ENCODE assay signal across 7 mouse cellular contexts in the genomic region with DNA sequence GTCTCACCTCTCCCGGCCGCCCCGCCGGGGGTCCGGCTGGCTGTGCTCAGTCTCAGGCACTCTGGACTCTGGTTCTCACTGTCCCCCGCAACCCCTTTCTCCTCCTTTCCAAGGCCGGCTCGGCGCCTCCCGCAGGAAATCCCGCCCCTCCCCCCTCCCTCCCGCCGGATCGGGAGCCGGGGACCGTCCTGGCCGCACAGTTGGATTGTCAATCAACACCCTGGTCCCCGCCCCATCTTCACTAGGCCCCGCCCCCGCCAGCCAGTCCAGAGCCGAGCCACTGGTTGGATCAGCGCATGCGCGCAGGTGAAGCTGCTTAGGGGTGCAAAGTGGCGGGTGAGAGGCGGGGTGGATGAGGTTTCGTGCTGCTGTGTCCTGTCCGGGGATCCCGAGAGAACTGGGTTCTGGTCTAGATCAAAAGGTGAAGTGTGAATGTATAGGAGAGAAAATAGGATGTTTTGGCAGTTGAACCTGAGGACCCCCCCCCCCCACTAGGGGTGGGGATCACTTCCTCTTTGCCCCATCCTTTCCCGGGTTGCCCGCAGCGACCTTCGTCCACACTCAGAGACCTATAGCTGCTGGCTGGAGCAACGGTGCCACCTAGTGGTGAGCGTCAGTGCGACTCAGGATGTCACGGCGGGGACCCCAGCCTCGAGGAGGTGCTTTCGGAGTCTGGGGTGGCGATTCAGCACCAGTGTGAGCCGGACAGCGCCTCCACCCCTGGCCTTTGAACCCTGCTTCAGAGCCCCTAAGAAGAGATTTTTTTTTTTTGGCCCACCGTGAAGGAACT. TPM values are rescaled to one million over a fixed set of nuclear protein-coding genes. Genes with fewer than 3 reads are reported as not detected.
DNase-seq lines count a peak whose midpoint lies in the region; ATAC-seq and TF ChIP-seq lines count a peak whose summit lies in the region.

Gene Caskin2, minus strand, starts transcription at position 133 of the 790 bp plus-strand sequence.

- H3K9me3 ChIP-seq in intestine, postnatal 0 days (ENCODE audit: control insufficient read depth) = no peaks in the 10 kb centered on the region
- H3K9me3 ChIP-seq in midbrain, embryonic 12.5 days = no peaks in the 10 kb centered on the region

- DNase-seq in adrenal gland, adult 8-10 months = peak; percentile 96
- DNase-seq in embryo, embryonic 9.5 days (ENCODE audit: extremely low spot score) = peak; percentile 100
- no peak for DNase-seq in gonadal fat pad, adult 2 months (ENCODE audit: low read depth)
- peak; percentile 96 for DNase-seq in left cerebral cortex, postnatal 4 days

- H3K4me2 ChIP-seq in intestine, postnatal 0 days (replicated peaks; ENCODE audit: low read depth) = peak within 1 kb of the TSS; percentile 99
- H3K4me2 ChIP-seq in midbrain, embryonic 12.5 days (replicated peaks) = peak within 1 kb of the TSS; percentile 90

- intact Hi-C loops in left cerebral cortex, postnatal 4 days (cut with DNase I) = loop anchor here (2.0 to 5.0 kb wide), 3 partner anchors 46 to 161 kb away; partner anchors contain the start of gene Tmem94

- peak; percentile 90 for ATAC-seq in intestine, postnatal 0 days
- peak; percentile 93 for ATAC-seq in midbrain, embryonic 12.5 days (ENCODE audit: low FRiP score, low read depth)

- H3K36me3 ChIP-seq in intestine, postnatal 0 days (ENCODE audit: control insufficient read depth, insufficient read depth) = peaks cover 25% of the 10 kb centered on the region; the same call in 1 of the 2 replicates
- peaks cover 32% of the 10 kb centered on the region for H3K36me3 ChIP-seq in midbrain, embryonic 12.5 days
- peaks cover 20% of the 10 kb centered on the region for H3K36me3 ChIP-seq in small intestine, adult 2 months (ENCODE audit: control insufficient read depth, insufficient read depth, low read length)

- H3K27me3 ChIP-seq in intestine, postnatal 0 days (replicated peaks; ENCODE audit: control insufficient read depth, insufficient read depth, low read length) = no peaks in the 10 kb centered on the region
- H3K27me3 ChIP-seq in midbrain, embryonic 12.5 days = no peaks in the 10 kb centered on the region
- no peaks in the 10 kb centered on the region for H3K27me3 ChIP-seq in small intestine, adult 2 months (ENCODE audit: control insufficient read depth, insufficient read depth, low read length)

- H3K9ac ChIP-seq in intestine, postnatal 0 days (ENCODE audit: low read depth, low read length) = peak within 1 kb of the TSS; percentile 81
- peak within 1 kb of the TSS; percentile 93 for H3K9ac ChIP-seq in midbrain, embryonic 12.5 days (replicated peaks)

- peak within 1 kb of the TSS; percentile 83 for H3K4me3 ChIP-seq in intestine, postnatal 0 days (ENCODE audit: low read depth, low read length)
- H3K4me3 ChIP-seq in midbrain, embryonic 12.5 days = peak within 1 kb of the TSS; percentile 94
- peak within 1 kb of the TSS; percentile 94 for H3K4me3 ChIP-seq in small intestine, adult 2 months (ENCODE audit: low read depth, low read length)

- H3K4me1 ChIP-seq in intestine, postnatal 0 days (replicated peaks; ENCODE audit: control insufficient read depth, insufficient read depth, low read length) = peaks cover 20% of the 10 kb centered on the region
- peaks cover 56% of the 10 kb centered on the region for H3K4me1 ChIP-seq in midbrain, embryonic 12.5 days
- H3K4me1 ChIP-seq in small intestine, adult 2 months (ENCODE audit: control insufficient read depth, insufficient read depth, insufficient read length, low read length) = peaks cover 28% of the 10 kb centered on the region

- under 1% methylated on average over 41 of the region's 44 CpGs for WGBS in intestine, postnatal 0 days
- WGBS in midbrain, embryonic 12.5 days = under 1% methylated on average over 44 of the region's 44 CpGs
- under 1% methylated on average over 44 of the region's 44 CpGs for WGBS in small intestine, adult 2 months

- TF ChIP-seq POLR2A in small intestine, adult 2 months (IDR thresholded peaks at IDR 0.05; ENCODE audit: low read depth, low read length) = peak; percentile 89

- TF ChIP-seq CTCF in intestine, postnatal 0 days (IDR thresholded peaks at IDR 0.05; ENCODE audit: low read depth) = peak; percentile 99
- TF ChIP-seq CTCF in small intestine, adult 2 months (IDR thresholded peaks at IDR 0.05; ENCODE audit: extremely low read depth, insufficient read length, insufficient replicate concordance, low read depth, low read length) = peak; percentile 87

- peak within 1 kb of the TSS; percentile 73 for H3K27ac ChIP-seq in intestine, postnatal 0 days (ENCODE audit: low read depth, low read length)
- H3K27ac ChIP-seq in midbrain, embryonic 12.5 days (replicated peaks) = peak within 1 kb of the TSS; percentile 84
- peak within 1 kb of the TSS; percentile 60 for H3K27ac ChIP-seq in small intestine, adult 2 months (ENCODE audit: insufficient read depth, low read depth, low read length)

RNA-seq across cellular contexts. Expression of gene Caskin2, which starts in this region (rescaled TPM):
- 10 to 100 TPM; 60.6 to 97.3 (median 78.2) TPM for total RNA-seq in adrenal gland, adult 8-10 months (2022)
- 46.6 and 59.6 TPM in 2 replicates for polyA plus RNA-seq in gonadal fat pad, adult 2 months (2012; rRNA removed)
- 7.4 and 7.6 TPM in 2 replicates for polyA plus RNA-seq in intestine, postnatal 0 days (2015; fragmentation: Nextera tagmentation; extraction: Ambion mirVana)
- 10 to 100 TPM; 13.4 to 14.5 TPM for total RNA-seq in left cerebral cortex, postnatal 4 days (2021)
- polyA plus RNA-seq in midbrain, embryonic 12.5 days (2016; fragmentation: Nextera tagmentation; extraction: Ambion mirVana) = 15.5 and 17.0 TPM in 2 replicates
- 26.1 and 52.6 TPM in 2 replicates for polyA plus RNA-seq in small intestine, adult 2 months (2012; rRNA removed)
